Mouse (Mus musculus): ENCODE measurements around the gene Aup1.

The Aup1 gene

GRCm38 (mm10) chr6:83069488-83070246, 15.3 kb downstream of the Aup1 start:
- DNase-seq (ENCODE audit: low spot score) = no peak

GRCm38 (mm10) chr6:83070247-83070310, 15.8 kb downstream of the Aup1 start, which contains the start of gene Tlx2:
Gene Tlx2 (minus strand): TSS chr6:83070293.
- DNase-seq (ENCODE audit: low spot score) = no peak

GRCm38 (mm10) chr6:83070311-83071219, 16.2 kb downstream of the Aup1 start:
- DNase-seq (ENCODE audit: low spot score) = no peak

GRCm38 (mm10) chr6:83071220-83071619, 16.9 kb downstream of the Aup1 start:
- DNase-seq (ENCODE audit: low spot score) = no peak

GRCm38 (mm10) chr6:83074979-83075378, 20.7 kb downstream of the Aup1 start:
- DNase-seq (ENCODE audit: low spot score) = no peak

- DNase-seq (ENCODE audit: low spot score) = no peak
Observed at GRCm38 (mm10) chr6:83077630-83078323, 23.5 kb downstream of the Aup1 start, which contains the start of gene Pcgf1. Gene Pcgf1 (plus strand): TSS chr6:83077869.

- DNase-seq (ENCODE audit: low spot score) = peak; percentile 96
Observed at GRCm38 (mm10) chr6:83078324-83078858, 24.1 kb downstream of the Aup1 start.

GRCm38 (mm10) chr6:83080210-83080609, 25.9 kb downstream of the Aup1 start:
- no peak for DNase-seq (ENCODE audit: low spot score)

GRCm38 (mm10) chr6:83083497-83083896, 29.2 kb downstream of the Aup1 start:
- DNase-seq (ENCODE audit: low spot score) = no peak

GRCm38 (mm10) chr6:83084477-83084876, 30.2 kb downstream of the Aup1 start:
- no peak for DNase-seq (ENCODE audit: low spot score)

GRCm38 (mm10) chr6:83086121-83087035, 32.1 kb downstream of the Aup1 start, which contains the start of gene Lbx2:
Gene Lbx2 (plus strand): TSS chr6:83086367.
- no peak for DNase-seq (ENCODE audit: low spot score)

GRCm38 (mm10) chr6:83087205-83087925, 33.0 kb downstream of the Aup1 start:
- no peak for DNase-seq (ENCODE audit: low spot score)

GRCm38 (mm10) chr6:83087926-83088260, 33.6 kb downstream of the Aup1 start:
- no peak for DNase-seq (ENCODE audit: low spot score)

- DNase-seq (ENCODE audit: low spot score) = no peak
Observed at GRCm38 (mm10) chr6:83092416-83093127, 38.3 kb downstream of the Aup1 start.

- no peak for DNase-seq (ENCODE audit: low spot score)
Observed at GRCm38 (mm10) chr6:83095968-83096367, 41.6 kb downstream of the Aup1 start.

- no peak for DNase-seq (ENCODE audit: low spot score)
Observed at GRCm38 (mm10) chr6:83098411-83098810, 44.1 kb downstream of the Aup1 start.

- no peak for DNase-seq (ENCODE audit: low spot score)
Observed at GRCm38 (mm10) chr6:83101316-83101687, 47.0 kb downstream of the Aup1 start, which contains the start of the genes Ccdc142 and Gm42688. Gene Ccdc142 (plus strand): TSS chr6:83101601. Gene Gm42688 (plus strand): TSS chr6:83101617.

- DNase-seq (ENCODE audit: low spot score) = no peak
Observed at GRCm38 (mm10) chr6:83101688-83102556, 47.6 kb downstream of the Aup1 start.

GRCm38 (mm10) chr6:83103130-83103650, 48.9 kb downstream of the Aup1 start:
- DNase-seq (ENCODE audit: low spot score) = no peak
